Mouse (Mus musculus) embryonic fibroblast, embryonic 13.5 days (primary cell): ENCODE measurements around the gene Kcnn1.

Experiments
- CTCF ChIP-seq: IDR thresholded peaks from 2 replicates; pipeline ENCODE4 v1.5.1; 2011; ENCODE audit warnings: mild to moderate bottlenecking, control low read depth, low read length, moderate library complexity, borderline replicate concordance; ENCODE audit not compliant: insufficient read depth
- POLR2A ChIP-seq: IDR thresholded peaks from 2 replicates; pipeline ENCODE4 v1.6.1; 2011; ENCODE audit warnings: low read depth, mild to moderate bottlenecking, control low read depth, low read length, moderate library complexity

GRCm38 (mm10) chr8:70874441-70874840, 11.4 kb upstream of the Kcnn1 start:
- no peak for TF ChIP-seq CTCF
- TF ChIP-seq POLR2A = no peak
